1 mouse cellular context compared by ENCODE assay signal in genomic region chr13:75733594-75734161, GRCm38 (mm10).
TF ChIP-seq lines count a peak whose summit lies in the region.

No protein-coding gene starts in this region.

TF ChIP-seq in MEL, 35 proteins besides CTCF, POLR2A, EP300 and RAD21 (continued from another document):
- TF ChIP-seq TAL1 (IDR thresholded peaks at IDR 0.05; ENCODE audit: low read length) (peak; percentile 86), ETS1 (IDR thresholded peaks at IDR 0.05; ENCODE audit: low read depth, low read length) (peak; percentile 100), MYB (IDR thresholded peaks at IDR 0.05; ENCODE audit: low read depth, low read length) (peak; percentile 79), CHD2 (IDR thresholded peaks at IDR 0.05; ENCODE audit: low read length) (peak; percentile 33; the same call in 1 of the 2 replicates)
TF ChIP-seq in MEL: peak in this region for 17.
